Mouse (Mus musculus) inflammation-experienced regulatory T-cells, adult 16 weeks (primary cell): ENCODE data around the gene Plscr2. TPM values are rescaled to one million over a fixed set of nuclear protein-coding genes. Genes with fewer than 3 reads are reported as not detected.

ENCODE experiments used
- polyA plus RNA-seq: library from polyadenylated mRNA; unstranded; fragments of 100-300 nt; shearing (Covaris generic); gene quantifications from one replicate; pipeline ENCODE4 v1.2.1, GENCODE M21; 2017

Gene Plscr2
- polyA plus RNA-seq, result not detected

GRCm38 (mm10) chr9:92275486-92276207, at the start of gene Plscr2:
Gene Plscr2 (plus strand): TSS chr9:92275602.

DNA sequence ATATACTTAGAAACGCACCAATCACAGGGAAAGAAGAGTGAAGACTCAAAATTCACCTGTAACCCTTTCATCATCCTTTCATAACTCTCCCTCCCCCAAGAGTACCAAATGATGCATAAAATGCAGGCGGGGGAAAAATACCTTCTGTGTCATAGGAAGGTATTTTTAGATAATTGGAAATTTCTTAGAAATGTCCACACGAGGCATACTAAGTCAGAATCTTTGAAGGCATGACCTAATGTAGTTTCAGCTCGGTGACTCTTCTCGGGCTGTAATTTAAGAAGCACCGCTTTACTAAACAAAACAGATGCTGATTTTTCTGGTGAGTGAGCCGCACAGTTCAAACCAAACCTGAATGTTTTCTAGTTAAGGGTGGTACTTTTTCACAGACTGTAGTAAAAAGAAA, 26.0 kb upstream of the Plscr2 start, which contains the start of gene Plscr1:
Plscr1 (plus strand) TSS at position 304 of the 406 bp plus-strand sequence.

GRCm38 (mm10) chr9:92309077-92309476, 33.7 kb downstream of the Plscr2 start, which contains the start of gene 1700057G04Rik:
Gene 1700057G04Rik (plus strand): TSS chr9:92309377.

Other genes with a start within 250 kb of the Plscr2 start
- gene Plscr5, start 82.7 kb upstream of the Plscr2 start, polyA plus RNA-seq, result not detected
- 65.1 TPM for gene Plscr1, start 25.9 kb upstream of the Plscr2 start, polyA plus RNA-seq
- not detected for gene 1700057G04Rik, start 33.8 kb downstream of the Plscr2 start, polyA plus RNA-seq
- gene Plscr4, start 181.8 kb downstream of the Plscr2 start, polyA plus RNA-seq, result 1.7 TPM